Mouse (Mus musculus) embryonic stem cell, embryonic (primary cell): ENCODE data around the gene Wipi1.

Source experiments
- CTCF ChIA-PET, 4 experiments: fragments of 300-600 bp in 2 of 4; fragments of 350-600 bp in 2 of 4; sonication (Branson Sonifier 250); formaldehyde crosslinking; loops; one replicate each; lab custom pipeline; 2022; ENCODE audit warnings: inconsistent platforms in 2 of 4; lab: Charles Lee
- POLR2A ChIA-PET, 4 experiments: fragments of 300-600 bp in 2 of 4; fragments of 350-600 bp in 2 of 4; sonication (Branson Sonifier 250); formaldehyde crosslinking; loops; one replicate each; lab custom pipeline; 2022; ENCODE audit warnings: antibody characterized with exemption in 4 of 4, inconsistent platforms in 1 of 4; lab: Charles Lee

The Wipi1 gene

DNA sequence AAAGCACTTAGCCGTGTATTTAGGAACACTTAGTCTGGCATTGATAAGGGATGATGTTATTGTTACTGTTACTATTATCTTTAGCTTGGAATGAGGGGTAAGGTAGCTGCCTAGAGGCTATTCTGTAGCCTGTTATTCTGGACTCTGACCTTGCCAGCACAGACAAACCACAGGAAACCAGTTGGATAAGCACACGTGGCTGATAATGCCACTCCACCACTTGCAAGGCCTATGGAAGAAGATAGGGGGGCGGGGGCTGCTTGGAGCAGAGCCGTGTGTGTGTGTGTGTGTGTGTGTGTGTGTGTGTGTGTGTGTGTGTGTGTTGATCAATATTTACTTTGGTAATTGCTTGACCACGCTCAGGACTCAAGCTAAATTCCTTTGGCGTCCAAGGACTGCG, 66.5 kb downstream of the Wipi1 start:
- POLR2A ChIA-PET = interaction anchor here in 3 of 4 experiments (0.7 to 1.3 kb wide), 4 partner anchors 12 to 1349 kb away, joined by 3 to 4 read pairs (median 4); no protein-coding TSS in a partner anchor
- CTCF ChIA-PET = interaction anchor here in 2 of 4 experiments (0.9 to 1.4 kb wide), 2 partner anchors 15 to 76 kb away, joined by 3 read pairs; no protein-coding TSS in a partner anchor

DNA sequence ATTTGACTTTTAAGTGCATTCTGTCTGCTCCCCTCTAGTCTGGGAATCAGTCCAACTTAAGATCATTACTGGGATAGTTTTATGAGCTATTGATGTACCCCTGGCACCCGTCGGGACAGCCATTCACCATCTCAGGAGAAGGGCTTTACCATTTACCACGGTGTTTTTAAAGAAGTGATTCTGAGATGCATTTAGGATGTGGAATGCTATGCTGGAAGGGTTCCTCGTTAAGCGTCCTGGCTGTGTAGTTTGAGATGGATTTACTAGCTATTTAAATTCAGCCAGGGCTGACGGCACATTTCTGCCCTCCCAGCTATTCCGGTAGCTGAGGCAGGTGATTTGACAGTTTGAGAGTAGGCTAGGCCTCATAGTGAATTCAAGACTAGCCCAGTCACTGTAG, 67.3 kb downstream of the Wipi1 start:
- ChIA-PET CTCF (interaction anchor here in 1 of 4 experiments (0.6 kb wide), 1 partner anchor 88 kb away, joined by 7 read pairs; no protein-coding TSS in a partner anchor), POLR2A (interaction anchor here in 1 of 4 experiments (1.2 kb wide), 1 partner anchor 18 kb away, joined by 3 read pairs; no protein-coding TSS in a partner anchor)

DNA sequence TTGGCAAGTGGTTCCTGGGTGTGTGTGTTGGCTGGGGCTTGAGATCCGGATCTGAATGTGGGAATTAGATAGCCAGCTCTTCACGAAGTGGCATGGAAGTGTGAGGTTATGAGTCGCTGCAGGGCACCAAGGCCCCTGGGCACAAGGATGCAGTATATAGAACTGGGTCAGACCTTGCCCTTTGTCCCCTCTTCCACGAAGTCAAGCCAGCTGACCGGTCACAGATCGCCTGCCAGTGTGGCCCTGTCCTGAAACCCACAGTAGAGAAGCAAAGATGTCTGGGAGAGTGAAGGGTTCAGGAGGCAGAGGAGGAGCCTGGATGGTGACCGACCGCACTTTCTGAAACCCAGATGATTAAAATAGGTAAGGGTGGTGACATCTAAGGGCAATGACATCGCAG, 68.3 kb downstream of the Wipi1 start:
- CTCF ChIA-PET = interaction anchor here in 1 of 4 experiments (0.9 kb wide), 1 partner anchor 298 kb away, joined by 4 read pairs; no protein-coding TSS in a partner anchor
- POLR2A ChIA-PET = interaction anchor here in 1 of 4 experiments (1.0 kb wide), 1 partner anchor 14 kb away, joined by 3 read pairs; no protein-coding TSS in a partner anchor

DNA sequence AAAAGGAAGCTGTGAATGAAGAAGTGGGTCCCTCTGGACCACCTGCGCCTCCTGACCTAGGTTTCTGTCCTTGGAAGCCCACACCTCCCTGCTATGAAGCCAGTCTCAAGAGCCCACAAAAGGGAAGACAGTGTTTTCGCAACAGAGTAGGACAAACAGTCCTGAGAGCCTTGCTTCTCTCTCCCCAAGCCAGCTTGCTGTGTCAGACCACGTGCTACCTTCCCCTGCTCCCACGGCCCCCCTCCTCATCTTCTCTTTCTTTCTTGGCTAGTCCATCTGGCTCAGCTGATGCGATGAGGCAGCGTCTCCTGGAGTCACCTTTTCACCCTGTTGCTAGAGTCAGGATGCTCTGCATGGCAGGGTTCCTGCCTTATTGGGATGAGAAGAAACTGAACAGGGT, 72.5 kb downstream of the Wipi1 start:
- ChIA-PET CTCF (interaction anchor here in 1 of 4 experiments (0.6 kb wide), 1 partner anchor 138 kb away, joined by 9 read pairs; no protein-coding TSS in a partner anchor), POLR2A (interaction anchor here in 1 of 4 experiments (0.5 to 1.2 kb wide), 2 partner anchors 64 to 111 kb away, joined by 3 to 6 read pairs; no protein-coding TSS in a partner anchor)

DNA sequence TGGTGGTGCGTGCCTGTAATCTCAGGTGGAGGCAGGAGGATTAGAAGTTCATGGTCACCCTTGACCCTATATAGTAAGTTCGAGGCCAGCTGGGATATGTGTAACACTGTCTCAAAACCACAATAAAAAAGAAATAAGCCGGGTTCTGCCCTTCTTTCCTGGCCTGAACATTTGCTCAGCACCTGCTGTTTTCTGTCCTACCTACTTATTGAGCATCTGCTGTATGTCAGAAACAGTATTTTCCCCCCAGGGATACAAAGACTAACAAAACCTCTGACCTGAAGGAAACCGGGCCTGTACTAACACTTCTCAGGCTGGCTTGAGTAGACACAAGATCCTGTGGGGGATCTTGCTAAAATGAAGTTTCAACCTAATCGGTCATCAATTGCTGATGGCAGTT, 74.8 kb downstream of the Wipi1 start:
- ChIA-PET POLR2A (no interaction called here), CTCF (interaction anchor here in 2 of 4 experiments (0.5 to 0.7 kb wide), 2 partner anchors 54 to 137 kb away, joined by 3 to 4 read pairs; no protein-coding TSS in a partner anchor)

DNA sequence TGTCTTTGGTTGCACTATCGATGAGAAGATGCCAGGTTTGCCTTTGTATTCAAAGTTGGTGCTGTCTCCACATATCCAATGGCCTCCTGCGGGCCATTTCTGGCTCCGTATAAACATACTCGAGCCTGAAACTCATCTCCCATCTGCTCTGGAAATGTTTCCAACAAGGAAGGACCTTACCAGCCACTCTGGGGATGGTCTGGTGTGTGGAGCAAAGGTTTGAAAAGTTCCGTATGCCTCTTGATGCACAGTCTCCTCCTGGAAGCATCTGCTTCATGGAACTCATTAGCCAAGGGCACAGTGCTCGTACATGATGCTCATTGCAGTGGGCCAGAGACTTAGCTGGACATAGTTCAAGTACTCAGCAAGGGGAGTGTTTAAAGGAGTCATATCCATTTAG, 75.8 kb downstream of the Wipi1 start:
- CTCF ChIA-PET = no interaction called here
- POLR2A ChIA-PET = no interaction called here

DNA sequence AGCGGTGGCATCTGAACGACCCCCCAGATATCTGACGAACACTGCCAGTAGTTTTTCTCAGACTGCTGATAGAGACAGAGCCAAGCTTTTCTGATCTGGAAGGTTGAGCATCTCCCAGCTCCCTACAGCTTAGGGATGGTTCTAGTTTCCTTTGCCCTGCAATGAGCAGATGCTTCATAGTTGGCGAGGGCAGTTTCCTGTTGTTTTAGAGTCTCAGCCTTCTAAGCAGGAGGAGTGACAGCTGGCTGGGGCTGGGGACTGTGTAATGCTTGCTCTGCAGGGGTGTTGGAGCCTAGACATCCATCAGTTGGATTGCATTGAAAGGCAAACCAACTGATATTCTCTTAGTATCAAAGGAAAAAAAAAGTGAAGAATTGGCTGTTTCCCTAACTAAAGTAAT, 81.7 kb downstream of the Wipi1 start:
- CTCF ChIA-PET = no interaction called here
- POLR2A ChIA-PET = interaction anchor here in 1 of 4 experiments (0.5 kb wide), 1 partner anchor 1644 kb away, joined by 3 read pairs; no protein-coding TSS in a partner anchor

DNA sequence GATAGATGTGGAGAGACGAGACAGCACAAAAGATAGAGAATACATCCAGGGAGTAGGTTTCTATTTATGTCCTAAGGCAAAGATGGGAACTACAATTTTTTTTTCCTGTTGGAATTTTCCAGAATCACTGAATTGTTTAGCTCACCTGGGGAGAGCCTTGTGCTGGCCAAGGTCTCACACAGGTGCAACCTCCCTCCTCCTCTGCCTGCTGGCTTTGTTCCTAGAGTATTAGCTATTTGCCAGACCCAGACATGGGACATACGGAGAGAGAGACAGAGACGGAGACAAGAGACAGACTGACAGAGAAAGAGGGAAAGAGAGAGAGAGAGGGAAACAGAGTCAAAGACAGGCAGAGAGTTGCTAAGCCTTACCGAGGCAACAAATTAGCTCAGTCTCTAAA, 86.2 kb downstream of the Wipi1 start:
- ChIA-PET CTCF (interaction anchor here in 1 of 4 experiments (0.6 kb wide), 2 partner anchors 68 to 357 kb away, joined by 3 read pairs; no protein-coding TSS in a partner anchor), POLR2A (interaction anchor here in 1 of 4 experiments (1.1 kb wide), 1 partner anchor 46 kb away, joined by 3 read pairs; no protein-coding TSS in a partner anchor)

DNA sequence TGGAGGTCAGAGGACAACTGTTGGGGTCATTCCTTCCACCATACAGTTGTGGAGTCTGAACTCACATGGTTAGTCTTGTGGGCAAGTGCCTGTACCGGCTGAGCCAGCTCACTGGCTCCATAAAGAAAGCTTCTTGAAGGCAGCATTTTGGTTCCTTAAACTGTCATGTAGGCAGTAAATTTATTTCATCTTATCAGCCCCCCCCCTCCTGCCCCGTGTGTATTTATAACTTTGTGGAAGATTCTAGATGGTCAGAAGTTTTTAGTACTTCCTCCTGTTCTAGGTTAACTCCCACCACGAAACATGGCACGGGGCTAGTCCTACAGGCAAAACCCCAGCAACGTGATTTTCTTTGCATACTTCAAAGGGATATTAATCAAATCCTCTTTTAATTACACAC, 86.9 kb downstream of the Wipi1 start:
- POLR2A ChIA-PET = interaction anchor here in 1 of 4 experiments (0.7 kb wide), 1 partner anchor 287 kb away, joined by 3 read pairs; no protein-coding TSS in a partner anchor

More for the DNA sequence above, 86.9 kb downstream of the Wipi1 start:
- CTCF ChIA-PET = interaction anchor here in 1 of 4 experiments (0.9 kb wide), 1 partner anchor 14 kb away, joined by 3 read pairs; no protein-coding TSS in a partner anchor
